Mouse (Mus musculus): ENCODE data around the gene Sh3pxd2b.

The Sh3pxd2b gene

GRCm38 (mm10) chr11:32376086-32376485 is 28.5 kb downstream of the Sh3pxd2b start:
- DNase-seq: no peak

- no peak for DNase-seq
These were observed 32.3 kb downstream of the Sh3pxd2b start for GRCm38 (mm10) chr11:32379910-32380309.

- no peak for DNase-seq
These were observed 35.9 kb downstream of the Sh3pxd2b start for GRCm38 (mm10) chr11:32383341-32384134.

- DNase-seq: no peak
These were observed 36.6 kb downstream of the Sh3pxd2b start for GRCm38 (mm10) chr11:32384135-32384801.

- no peak for DNase-seq
These were observed 38.4 kb downstream of the Sh3pxd2b start for GRCm38 (mm10) chr11:32386043-32386442.

- no peak for DNase-seq
These were observed 40.4 kb downstream of the Sh3pxd2b start for GRCm38 (mm10) chr11:32388064-32388463.

- DNase-seq: no peak
These were observed 45.5 kb downstream of the Sh3pxd2b start for GRCm38 (mm10) chr11:32393095-32393494.

GRCm38 (mm10) chr11:32395791-32396190 is 48.2 kb downstream of the Sh3pxd2b start:
- no peak for DNase-seq

- DNase-seq: no peak
These were observed 50.8 kb downstream of the Sh3pxd2b start for GRCm38 (mm10) chr11:32398446-32398845.

- no peak for DNase-seq
These were observed 51.6 kb downstream of the Sh3pxd2b start for GRCm38 (mm10) chr11:32399261-32399660.

GRCm38 (mm10) chr11:32402712-32403111 is 55.1 kb downstream of the Sh3pxd2b start:
- DNase-seq: no peak

GRCm38 (mm10) chr11:32404708-32405107 is 57.1 kb downstream of the Sh3pxd2b start:
- DNase-seq: no peak

GRCm38 (mm10) chr11:32407863-32408262 is 60.2 kb downstream of the Sh3pxd2b start:
- DNase-seq: no peak

GRCm38 (mm10) chr11:32409052-32409451 is 61.4 kb downstream of the Sh3pxd2b start:
- no peak for DNase-seq

GRCm38 (mm10) chr11:32409823-32410562 is 62.4 kb downstream of the Sh3pxd2b start:
- DNase-seq: no peak

- no peak for DNase-seq
These were observed 72.4 kb downstream of the Sh3pxd2b start for GRCm38 (mm10) chr11:32420001-32420400.

- DNase-seq: no peak
These were observed 75.7 kb downstream of the Sh3pxd2b start for GRCm38 (mm10) chr11:32423311-32423710.

GRCm38 (mm10) chr11:32424600-32424999 is 77.0 kb downstream of the Sh3pxd2b start:
- no peak for DNase-seq

- DNase-seq: no peak
These were observed 77.5 kb downstream of the Sh3pxd2b start for GRCm38 (mm10) chr11:32425043-32425658.

- no peak for DNase-seq
These were observed 79.9 kb downstream of the Sh3pxd2b start for GRCm38 (mm10) chr11:32427537-32427936.

GRCm38 (mm10) chr11:32435410-32436060 is 87.9 kb downstream of the Sh3pxd2b start:
- no peak for DNase-seq

GRCm38 (mm10) chr11:32442576-32442975 is 95.0 kb downstream of the Sh3pxd2b start:
- DNase-seq: no peak

- DNase-seq: no peak
These were observed 96.6 kb downstream of the Sh3pxd2b start for GRCm38 (mm10) chr11:32444266-32444665.

Data from spleen, adult 18-20 months (tissue).